Mouse (Mus musculus): ENCODE measurements at regions not wholly inside any gene's neighbourhood (a gene's known extent, or its start where the extent isn't known, plus 50 kb on each side); places are given as distances from the start of the nearest gene placed in this dataset.

GRCm38 (mm10) chr5:58705561-58705960 is 987.8 kb downstream of the Pcdh7 start:
- H3K27ac ChIP-seq (replicated peaks; ENCODE audit: low read depth, low read length), result no peak overlapping the region
- no peak overlapping the region for H3K9ac ChIP-seq (ENCODE audit: low read depth, low read length)
- ATAC-seq (ENCODE audit: low read depth) (no peak), DNase-seq (ENCODE audit: low spot score) (no peak)
- H3K4me2 ChIP-seq (ENCODE audit: low read depth, low read length), result no peak overlapping the region
- H3K27me3 ChIP-seq (replicated peaks; ENCODE audit: control insufficient read depth, insufficient read depth, low read length), result no peaks in the 10 kb centered on the region
- no peaks in the 10 kb centered on the region for H3K9me3 ChIP-seq (ENCODE audit: control insufficient read depth, low read length)
- 86% methylated on average over 1 of the region's 1 CpGs for WGBS
- H3K4me1 ChIP-seq (ENCODE audit: control insufficient read depth, insufficient read depth, low read length), result no peaks in the 10 kb centered on the region
- H3K4me3 ChIP-seq (ENCODE audit: low read depth, low read length), result no peak overlapping the region
- H3K36me3 ChIP-seq (ENCODE audit: control insufficient read depth, insufficient read depth, low read length), result no peaks in the 10 kb centered on the region

- no peaks in the 10 kb centered on the region for H3K9me3 ChIP-seq (ENCODE audit: control insufficient read depth, low read length)
- H3K4me2 ChIP-seq (ENCODE audit: low read depth, low read length), result no peak overlapping the region
- no peaks in the 10 kb centered on the region for H3K27me3 ChIP-seq (replicated peaks; ENCODE audit: control insufficient read depth, insufficient read depth, low read length)
- no peak overlapping the region for H3K4me3 ChIP-seq (ENCODE audit: low read depth, low read length)
- DNase-seq (ENCODE audit: low spot score) (peak; percentile 19), ATAC-seq (ENCODE audit: low read depth) (no peak)
- no peaks in the 10 kb centered on the region for H3K4me1 ChIP-seq (ENCODE audit: control insufficient read depth, insufficient read depth, low read length)
- H3K27ac ChIP-seq (replicated peaks; ENCODE audit: low read depth, low read length), result no peak overlapping the region
- no peaks in the 10 kb centered on the region for H3K36me3 ChIP-seq (ENCODE audit: control insufficient read depth, insufficient read depth, low read length)
- WGBS, result 64% methylated on average over 1 of the region's 1 CpGs
- H3K9ac ChIP-seq (ENCODE audit: low read depth, low read length), result no peak overlapping the region
These were observed 994.6 kb downstream of the Pcdh7 start for GRCm38 (mm10) chr5:58712381-58712780.

DNA sequence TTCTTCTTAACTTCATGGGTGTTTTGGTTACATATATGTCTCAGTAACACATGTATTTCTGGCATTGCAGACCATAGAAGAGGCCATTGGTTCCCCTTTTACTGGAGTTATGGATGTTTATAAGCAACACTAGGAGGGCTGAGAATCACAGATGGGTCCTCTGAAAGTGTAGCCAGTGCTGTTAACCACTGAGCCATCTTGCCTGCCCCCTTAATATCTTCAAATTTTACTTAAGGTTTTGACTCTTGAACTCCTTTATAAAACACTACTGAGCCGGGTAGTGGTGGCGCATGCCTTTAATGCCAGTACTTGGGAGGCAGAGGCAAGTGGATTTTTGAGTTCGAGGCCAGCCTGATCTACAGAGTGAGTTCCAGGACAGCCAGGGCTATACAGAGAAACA is 1015.6 kb downstream of the Pcdh7 start:
- Histone ChIP-seq H3K36me3 (ENCODE audit: control insufficient read depth, insufficient read depth, low read length) (no peaks in the 10 kb centered on the region), H3K27me3 (replicated peaks; ENCODE audit: control insufficient read depth, insufficient read depth, low read length) (no peaks in the 10 kb centered on the region), H3K27ac (replicated peaks; ENCODE audit: low read depth, low read length) (no peak overlapping the region), H3K4me2 (ENCODE audit: low read depth, low read length) (no peak overlapping the region), H3K4me1 (ENCODE audit: control insufficient read depth, insufficient read depth, low read length) (no peaks in the 10 kb centered on the region), H3K4me3 (ENCODE audit: low read depth, low read length) (no peak overlapping the region), H3K9me3 (ENCODE audit: control insufficient read depth, low read length) (no peaks in the 10 kb centered on the region), H3K9ac (ENCODE audit: low read depth, low read length) (no peak overlapping the region)
- DNase-seq (ENCODE audit: low spot score) (no peak), ATAC-seq (ENCODE audit: low read depth) (no peak)
- 97% methylated on average over 3 of the region's 3 CpGs for WGBS

DNA sequence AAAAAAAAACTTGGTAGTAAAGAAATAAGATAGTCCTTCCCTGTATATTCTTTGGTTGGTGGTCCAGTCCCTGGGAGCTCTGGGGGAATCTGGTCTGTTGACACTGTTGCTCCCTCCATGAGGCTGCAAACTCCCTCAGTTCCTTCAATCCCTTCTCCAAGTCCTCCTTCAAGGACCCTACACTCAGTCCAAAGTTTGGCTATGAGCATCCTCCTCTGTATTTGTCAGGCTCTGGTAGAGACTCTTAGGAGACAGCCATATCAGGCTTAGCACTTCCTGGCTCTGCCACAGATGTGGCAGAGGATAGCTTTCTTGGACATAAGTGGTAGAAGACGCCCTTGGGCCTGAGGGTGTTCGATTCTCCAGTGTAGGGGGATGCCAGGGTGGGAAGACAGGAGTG is 1016.2 kb downstream of the Pcdh7 start:
- ATAC-seq (ENCODE audit: low read depth) (no peak), DNase-seq (ENCODE audit: low spot score) (no peak)
- Histone ChIP-seq H3K4me2 (ENCODE audit: low read depth, low read length) (no peak overlapping the region), H3K4me1 (ENCODE audit: control insufficient read depth, insufficient read depth, low read length) (no peaks in the 10 kb centered on the region), H3K27ac (replicated peaks; ENCODE audit: low read depth, low read length) (no peak overlapping the region), H3K36me3 (ENCODE audit: control insufficient read depth, insufficient read depth, low read length) (no peaks in the 10 kb centered on the region), H3K9me3 (ENCODE audit: control insufficient read depth, low read length) (no peaks in the 10 kb centered on the region), H3K27me3 (replicated peaks; ENCODE audit: control insufficient read depth, insufficient read depth, low read length) (no peaks in the 10 kb centered on the region), H3K9ac (ENCODE audit: low read depth, low read length) (no peak overlapping the region), H3K4me3 (ENCODE audit: low read depth, low read length) (no peak overlapping the region)
- 87% methylated on average over 2 of the region's 2 CpGs for WGBS

DNA sequence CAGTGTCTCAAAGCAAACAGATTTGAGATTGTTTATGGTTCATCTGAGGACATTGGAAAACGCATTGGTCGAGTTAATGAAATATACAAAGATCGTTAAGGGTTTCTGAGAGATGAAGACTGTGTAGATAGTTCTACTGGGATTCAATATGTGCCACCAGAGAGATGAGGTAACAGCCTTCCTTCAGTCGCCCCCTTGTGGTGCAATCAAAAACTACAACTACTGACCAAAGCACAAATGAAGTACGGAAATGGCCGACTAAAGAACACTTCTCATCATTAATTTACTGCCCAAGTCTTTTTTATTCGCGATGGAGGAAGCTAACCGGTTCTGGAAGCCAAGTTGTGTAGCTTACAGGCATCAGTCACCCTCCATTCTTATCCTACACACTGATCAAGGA is 1018.8 kb downstream of the Pcdh7 start:
- Histone ChIP-seq H3K9ac (ENCODE audit: low read depth, low read length) (no peak overlapping the region), H3K4me3 (ENCODE audit: low read depth, low read length) (no peak overlapping the region), H3K4me2 (ENCODE audit: low read depth, low read length) (no peak overlapping the region), H3K27ac (replicated peaks; ENCODE audit: low read depth, low read length) (no peak overlapping the region), H3K9me3 (ENCODE audit: control insufficient read depth, low read length) (no peaks in the 10 kb centered on the region), H3K36me3 (ENCODE audit: control insufficient read depth, insufficient read depth, low read length) (no peaks in the 10 kb centered on the region), H3K27me3 (replicated peaks; ENCODE audit: control insufficient read depth, insufficient read depth, low read length) (no peaks in the 10 kb centered on the region), H3K4me1 (ENCODE audit: control insufficient read depth, insufficient read depth, low read length) (no peaks in the 10 kb centered on the region)
- ATAC-seq (ENCODE audit: low read depth) (no peak), DNase-seq (ENCODE audit: low spot score) (no peak)
- WGBS, result 54% methylated on average over 9 of the region's 9 CpGs

DNA sequence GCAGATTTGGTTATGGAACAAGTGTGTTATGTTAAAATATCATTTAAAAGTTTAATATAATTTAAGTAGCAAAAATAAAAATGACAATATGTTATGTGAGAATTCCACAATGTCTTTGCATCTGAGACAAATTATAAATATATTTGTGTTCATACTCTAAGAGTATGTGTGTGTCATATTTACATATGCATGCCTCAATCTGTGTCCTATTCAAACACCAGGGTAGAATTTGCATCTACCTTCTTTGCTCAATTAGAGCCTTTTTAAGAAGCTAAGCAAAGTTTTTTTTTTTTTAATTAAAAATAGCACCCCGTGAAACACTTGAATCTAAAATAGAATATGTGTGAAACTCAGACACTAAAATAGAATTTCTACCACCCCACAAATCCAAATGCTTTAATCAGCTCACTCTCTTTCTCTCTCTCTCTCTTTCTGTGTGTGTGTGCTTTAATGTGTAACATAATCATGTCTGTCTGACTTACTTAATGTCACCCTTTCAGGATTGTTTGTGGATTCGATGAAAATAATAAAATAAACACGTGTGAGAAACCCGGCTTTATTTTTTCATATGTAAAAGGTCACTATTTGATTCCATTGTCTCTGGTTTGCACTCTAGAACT is 1019.6 kb downstream of the Pcdh7 start:
- Histone ChIP-seq H3K4me1 (ENCODE audit: control insufficient read depth, insufficient read depth, low read length) (no peaks in the 10 kb centered on the region), H3K27ac (replicated peaks; ENCODE audit: low read depth, low read length) (no peak overlapping the region), H3K27me3 (replicated peaks; ENCODE audit: control insufficient read depth, insufficient read depth, low read length) (no peaks in the 10 kb centered on the region), H3K9ac (ENCODE audit: low read depth, low read length) (no peak overlapping the region), H3K9me3 (ENCODE audit: control insufficient read depth, low read length) (no peaks in the 10 kb centered on the region), H3K4me3 (ENCODE audit: low read depth, low read length) (no peak overlapping the region), H3K4me2 (ENCODE audit: low read depth, low read length) (no peak overlapping the region), H3K36me3 (ENCODE audit: control insufficient read depth, insufficient read depth, low read length) (no peaks in the 10 kb centered on the region)
- ATAC-seq (ENCODE audit: low read depth) (no peak), DNase-seq (ENCODE audit: low spot score) (no peak)
- WGBS, result 67% methylated on average over 4 of the region's 4 CpGs

GRCm38 (mm10) chr5:58738041-58738440 is 1020.3 kb downstream of the Pcdh7 start:
- no peaks in the 10 kb centered on the region for H3K27me3 ChIP-seq (replicated peaks; ENCODE audit: control insufficient read depth, insufficient read depth, low read length)
- H3K9me3 ChIP-seq (ENCODE audit: control insufficient read depth, low read length), result no peaks in the 10 kb centered on the region
- DNase-seq (ENCODE audit: low spot score) (no peak), ATAC-seq (ENCODE audit: low read depth) (no peak)
- H3K36me3 ChIP-seq (ENCODE audit: control insufficient read depth, insufficient read depth, low read length), result no peaks in the 10 kb centered on the region
- no peak overlapping the region for H3K4me2 ChIP-seq (ENCODE audit: low read depth, low read length)
- H3K4me3 ChIP-seq (ENCODE audit: low read depth, low read length), result no peak overlapping the region
- WGBS, result 62% methylated on average over 4 of the region's 4 CpGs
- no peaks in the 10 kb centered on the region for H3K4me1 ChIP-seq (ENCODE audit: control insufficient read depth, insufficient read depth, low read length)
- no peak overlapping the region for H3K27ac ChIP-seq (replicated peaks; ENCODE audit: low read depth, low read length)
- no peak overlapping the region for H3K9ac ChIP-seq (ENCODE audit: low read depth, low read length)

- no peak overlapping the region for H3K4me3 ChIP-seq (ENCODE audit: low read depth, low read length)
- no peak overlapping the region for H3K4me2 ChIP-seq (ENCODE audit: low read depth, low read length)
- H3K4me1 ChIP-seq (ENCODE audit: control insufficient read depth, insufficient read depth, low read length), result no peaks in the 10 kb centered on the region
- H3K9me3 ChIP-seq (ENCODE audit: control insufficient read depth, low read length), result no peaks in the 10 kb centered on the region
- 67% methylated on average over 1 of the region's 1 CpGs for WGBS
- H3K27ac ChIP-seq (replicated peaks; ENCODE audit: low read depth, low read length), result no peak overlapping the region
- no peaks in the 10 kb centered on the region for H3K27me3 ChIP-seq (replicated peaks; ENCODE audit: control insufficient read depth, insufficient read depth, low read length)
- no peak for ATAC-seq (ENCODE audit: low read depth)
- H3K36me3 ChIP-seq (ENCODE audit: control insufficient read depth, insufficient read depth, low read length), result no peaks in the 10 kb centered on the region
- H3K9ac ChIP-seq (ENCODE audit: low read depth, low read length), result no peak overlapping the region
- DNase-seq (ENCODE audit: low spot score), result no peak
These were observed 1023.0 kb downstream of the Pcdh7 start for GRCm38 (mm10) chr5:58740759-58741158.

DNA sequence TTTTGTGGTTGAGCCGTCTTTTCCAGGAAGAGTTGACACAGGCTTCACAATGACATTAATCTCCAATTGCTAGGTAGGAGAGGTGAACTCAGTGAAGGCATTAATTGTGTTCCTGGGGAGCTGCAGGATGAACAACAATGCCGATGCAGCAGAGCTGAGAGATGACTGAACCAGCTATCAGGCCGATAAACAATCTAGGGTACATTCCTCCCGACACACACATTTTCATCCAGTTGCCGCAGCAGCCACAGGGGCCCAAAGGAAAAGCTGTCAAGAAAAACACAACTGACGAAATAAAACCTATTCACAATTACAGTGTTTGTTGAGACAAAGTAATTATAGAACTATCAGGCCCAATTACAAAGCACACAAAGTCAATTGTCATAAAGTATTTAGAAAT is 1029.9 kb downstream of the Pcdh7 start:
- DNase-seq (ENCODE audit: low spot score), result no peak
- Histone ChIP-seq H3K4me1 (ENCODE audit: control insufficient read depth, insufficient read depth, low read length) (peaks cover 5% of the 10 kb centered on the region; the same call in 1 of the 2 replicates), H3K9me3 (ENCODE audit: control insufficient read depth, low read length) (no peaks in the 10 kb centered on the region)

More for the DNA sequence above, 1029.9 kb downstream of the Pcdh7 start:
- H3K4me2 ChIP-seq (ENCODE audit: low read depth, low read length), result no peak overlapping the region
- H3K4me3 ChIP-seq (ENCODE audit: low read depth, low read length), result no peak overlapping the region
- no peak overlapping the region for H3K27ac ChIP-seq (replicated peaks; ENCODE audit: low read depth, low read length)
- no peak for ATAC-seq (ENCODE audit: low read depth)
- no peaks in the 10 kb centered on the region for H3K36me3 ChIP-seq (ENCODE audit: control insufficient read depth, insufficient read depth, low read length)
- 25% methylated on average over 6 of the region's 6 CpGs for WGBS
- H3K9ac ChIP-seq (ENCODE audit: low read depth, low read length), result no peak overlapping the region
- no peaks in the 10 kb centered on the region for H3K27me3 ChIP-seq (replicated peaks; ENCODE audit: control insufficient read depth, insufficient read depth, low read length)
